Mouse (Mus musculus) yolk sac, embryonic 10.5 days (tissue): Measurements from ENCODE around the gene Yrdc.

Experiments
- DNase-seq: peaks from one replicate; pipeline ENCODE4 v3.0.0-alpha.2; 2017; ENCODE audit warnings: low spot score

Yrdc gene

GRCm38 (mm10) chr4:124850933-124851658 is 617 bp downstream of the Yrdc start, which contains the start of gene 1110065P20Rik:
1110065P20Rik (minus strand) TSS chr4:124851196.
- DNase-seq: peak; percentile 82

GRCm38 (mm10) chr4:124856294-124856693 is 5.8 kb downstream of the Yrdc start:
- DNase-seq: no peak

GRCm38 (mm10) chr4:124858370-124858769 is 7.9 kb downstream of the Yrdc start:
- no peak for DNase-seq

GRCm38 (mm10) chr4:124860446-124860845 is 10.0 kb downstream of the Yrdc start:
- peak; percentile 69 for DNase-seq

GRCm38 (mm10) chr4:124861283-124862188 is 11.1 kb downstream of the Yrdc start, which contains the start of gene Maneal:
Maneal (minus strand) TSS chr4:124862171.
- DNase-seq: no peak

GRCm38 (mm10) chr4:124872719-124873118 is 22.2 kb downstream of the Yrdc start:
- DNase-seq: no peak

GRCm38 (mm10) chr4:124880599-124880998 is 30.1 kb downstream of the Yrdc start, which contains the start of gene Epha10:
Epha10 (plus strand) TSS chr4:124880899.
- DNase-seq: no peak

- peak; percentile 51 for DNase-seq
Measured at GRCm38 (mm10) chr4:124881341-124881908, 30.9 kb downstream of the Yrdc start.

- DNase-seq: peak; percentile 40
Measured at GRCm38 (mm10) chr4:124882151-124882729, 31.8 kb downstream of the Yrdc start.

GRCm38 (mm10) chr4:124888702-124889101 is 38.2 kb downstream of the Yrdc start:
- DNase-seq: no peak

- no peak for DNase-seq
Measured at GRCm38 (mm10) chr4:124889935-124890334, 39.5 kb downstream of the Yrdc start.

- DNase-seq: no peak
Measured at GRCm38 (mm10) chr4:124890831-124891230, 40.4 kb downstream of the Yrdc start.

GRCm38 (mm10) chr4:124893769-124894168 is 43.3 kb downstream of the Yrdc start:
- DNase-seq: no peak

GRCm38 (mm10) chr4:124894508-124895428 is 44.3 kb downstream of the Yrdc start:
- no peak for DNase-seq

GRCm38 (mm10) chr4:124898428-124898827 is 47.9 kb downstream of the Yrdc start:
- no peak for DNase-seq

- DNase-seq: no peak
Measured at GRCm38 (mm10) chr4:124899906-124900305, 49.4 kb downstream of the Yrdc start.
